9 mouse cellular contexts compared by ENCODE assay signal in the genomic region with DNA sequence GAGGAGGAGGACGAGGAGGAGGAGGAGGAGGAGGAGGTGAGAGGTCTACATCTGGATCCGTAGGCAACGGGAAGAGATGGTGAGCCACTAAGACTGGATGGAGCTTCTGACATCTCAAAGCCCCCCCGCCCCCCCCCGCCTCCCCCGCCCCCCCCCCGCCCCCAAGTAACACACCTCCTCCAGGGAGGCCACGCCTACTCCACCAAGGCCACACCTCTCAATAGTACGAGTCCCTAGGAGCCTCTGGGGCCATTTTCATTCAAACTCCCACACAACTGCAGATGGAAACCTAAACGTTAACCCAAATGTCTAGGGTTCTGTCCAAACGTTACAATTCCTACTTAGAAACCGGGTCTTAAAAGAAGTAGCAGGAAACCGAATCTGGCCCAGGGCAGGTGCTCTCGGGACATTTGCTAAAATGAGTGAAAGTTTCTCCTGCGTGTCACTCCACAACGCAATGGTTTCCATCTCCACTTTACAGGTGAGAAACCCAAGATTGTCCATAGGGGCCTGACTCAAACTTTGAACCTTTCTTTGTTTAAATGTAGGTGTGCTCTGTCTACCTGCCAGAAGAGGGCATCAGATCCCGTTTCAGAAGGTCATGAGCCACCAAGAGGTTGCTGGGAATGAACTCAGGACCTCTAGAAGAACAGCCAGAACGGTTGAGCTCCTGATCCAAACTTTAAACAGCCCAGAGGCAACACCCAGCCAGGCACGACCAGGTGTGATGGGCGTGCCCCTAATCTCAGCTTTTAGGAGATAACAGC. TPM values are rescaled to one million over a fixed set of nuclear protein-coding genes. Genes with fewer than 3 reads are reported as not detected.
DNase-seq lines count a peak whose midpoint lies in the region; ATAC-seq lines count a peak whose summit lies in the region.
"Had no signal": no experiment of that assay in that cellular context is flagged by ENCODE, and none has a peak within 500 bp of the region (broad histone marks: within the 10 kb centered on the region; RNA-seq: fewer than 3 reads in every experiment).

No protein-coding gene starts in this region.

- peak; percentile 49 for DNase-seq in embryo, embryonic 10 days (ENCODE audit: low spot score)
- DNase-seq in embryo, embryonic 10.5 days (ENCODE audit: low spot score) = no peak
- no peak for DNase-seq in midbrain, embryonic 11.5 days (ENCODE audit: low spot score, missing footprints)
- DNase-seq in retina, postnatal 1 day = no peak
- DNase-seq in urinary bladder, adult 18-20 months (ENCODE audit: low spot score in 2 of 2) = no peak

- WGBS in midbrain, embryonic 12.5 days = 16% methylated on average over 19 of the region's 20 CpGs
- 17% methylated on average over 18 of the region's 20 CpGs for WGBS in midbrain, embryonic 11.5 days
- WGBS in liver, embryonic 15.5 days (ENCODE audit: insufficient replicate concordance) = 12% methylated on average over 19 of the region's 20 CpGs

- H3K9ac ChIP-seq in midbrain, embryonic 12.5 days (replicated peaks) = no peak overlapping the region
- H3K9ac ChIP-seq in midbrain, embryonic 11.5 days (ENCODE audit: low read length) = no peak overlapping the region
- no peak overlapping the region for H3K9ac ChIP-seq in liver, embryonic 15.5 days

- H3K27ac ChIP-seq in midbrain, embryonic 12.5 days (replicated peaks) = no peak overlapping the region
- H3K27ac ChIP-seq in midbrain, embryonic 11.5 days (ENCODE audit: low read depth, low read length) = no peak overlapping the region
- H3K27ac ChIP-seq in liver, embryonic 15.5 days (replicated peaks) = no peak overlapping the region

- H3K4me1 ChIP-seq in midbrain, embryonic 12.5 days = no peaks in the 10 kb centered on the region
- no peaks in the 10 kb centered on the region for H3K4me1 ChIP-seq in midbrain, embryonic 11.5 days (ENCODE audit: control insufficient read depth, insufficient read depth, low read length)
- peaks cover 12% of the 10 kb centered on the region for H3K4me1 ChIP-seq in liver, embryonic 15.5 days (replicated peaks)

- peak overlapping the region; percentile 41 for H3K4me2 ChIP-seq in midbrain, embryonic 12.5 days (replicated peaks)
- no peak overlapping the region for H3K4me2 ChIP-seq in midbrain, embryonic 11.5 days
- peak overlapping the region; percentile 60 for H3K4me2 ChIP-seq in liver, embryonic 15.5 days

- no peaks in the 10 kb centered on the region for H3K36me3 ChIP-seq in midbrain, embryonic 12.5 days
- no peaks in the 10 kb centered on the region for H3K36me3 ChIP-seq in midbrain, embryonic 11.5 days (ENCODE audit: control insufficient read depth, insufficient read depth, low read length)
- no peaks in the 10 kb centered on the region for H3K36me3 ChIP-seq in liver, embryonic 15.5 days (replicated peaks)

- no peaks in the 10 kb centered on the region for H3K9me3 ChIP-seq in midbrain, embryonic 12.5 days
- no peaks in the 10 kb centered on the region for H3K9me3 ChIP-seq in midbrain, embryonic 11.5 days (ENCODE audit: control insufficient read depth, low read length)
- no peaks in the 10 kb centered on the region for H3K9me3 ChIP-seq in liver, embryonic 15.5 days (replicated peaks)

- peaks cover 10% of the 10 kb centered on the region; the same call in 1 of the 2 replicates for H3K27me3 ChIP-seq in midbrain, embryonic 12.5 days
- H3K27me3 ChIP-seq in midbrain, embryonic 11.5 days (ENCODE audit: control insufficient read depth, insufficient read depth, low read length) = no peaks in the 10 kb centered on the region
- peaks cover 26% of the 10 kb centered on the region for H3K27me3 ChIP-seq in liver, embryonic 15.5 days

- no peak for ATAC-seq in midbrain, embryonic 12.5 days (ENCODE audit: low FRiP score, low read depth)
- no peak for ATAC-seq in midbrain, embryonic 11.5 days (ENCODE audit: low FRiP score)
- ATAC-seq in liver, embryonic 15.5 days (ENCODE audit: insufficient read depth) = no peak
- no peak for ATAC-seq in erythroblast, adult 5-6 weeks (replicated peaks; ENCODE audit: low FRiP score, poor library complexity, severe bottlenecking)

- H3K4me3 ChIP-seq in midbrain, embryonic 12.5 days = no peak overlapping the region
- H3K4me3 ChIP-seq in midbrain, embryonic 11.5 days (ENCODE audit: low read depth, low read length) = no peak overlapping the region
- H3K4me3 ChIP-seq in liver, embryonic 15.5 days (replicated peaks) = no peak overlapping the region

RNA-seq across cellular contexts. Expression of a gene that starts 18.8 kb away (rescaled TPM):
- 38.1 and 40.8 TPM in 2 replicates for polyA plus RNA-seq in midbrain, embryonic 12.5 days (2016; fragmentation: Nextera tagmentation; extraction: Ambion mirVana)
- polyA plus RNA-seq in midbrain, embryonic 11.5 days (2014; fragmentation: Nextera tagmentation; extraction: Ambion mirVana) = 20.5 and 22.6 TPM in 2 replicates
- 6.6 and 6.9 TPM in 2 replicates for polyA plus RNA-seq in liver, embryonic 15.5 days (2015; fragmentation: Nextera tagmentation; extraction: Ambion mirVana)
- total RNA-seq in erythroblast, adult 5-6 weeks (2015; ENCODE audit: low replicate concordance) = 2.1 and 2.5 TPM in 2 replicates
- total RNA-seq in erythroblast, adult 5-6 weeks (2017; ENCODE audit: low replicate concordance) = 3.2 and 7.8 TPM in 2 replicates

RNA-seq across cellular contexts. Expression of a gene that starts 47.8 kb away (rescaled TPM):
- polyA plus RNA-seq in midbrain, embryonic 12.5 days (2016; fragmentation: Nextera tagmentation; extraction: Ambion mirVana) = not detected in 2 replicates
- polyA plus RNA-seq in midbrain, embryonic 11.5 days (2014; fragmentation: Nextera tagmentation; extraction: Ambion mirVana) = not detected in 2 replicates
- not detected in 2 replicates for polyA plus RNA-seq in liver, embryonic 15.5 days (2015; fragmentation: Nextera tagmentation; extraction: Ambion mirVana)
- total RNA-seq in erythroblast, adult 5-6 weeks (2015; ENCODE audit: low replicate concordance) = not detected in 2 replicates
- total RNA-seq in erythroblast, adult 5-6 weeks (2017; ENCODE audit: low replicate concordance) = not detected in 2 replicates
- total RNA-seq: neutrophil, adult 5-6 weeks had no signal
